Mouse (Mus musculus) MEL (cell line): ENCODE measurements at regions not wholly inside any gene's neighbourhood (a gene's known extent, or its start where the extent isn't known, plus 50 kb on each side); places are given as distances from the start of the nearest gene placed in this dataset.

Experiments used
- DNase-seq: peaks from one replicate; pipeline ENCODE4 v3.0.0; 2011; ENCODE audit warnings: low read depth, low spot score
- H3K27ac ChIP-seq: 2 replicates; pipeline ENCODE4 v1.5.1; 2012; ENCODE audit warnings: low read depth, mild to moderate bottlenecking, control low read depth, low read length, moderate library complexity; ENCODE audit not compliant: control insufficient read depth
- H3K27me3 ChIP-seq, 2 experiments: fragments of 150-350 bp in 1 of 2; sonication (generic) in 1 of 2; 2 replicates each; pipeline ENCODE4 v1.6.1; 2012; ENCODE audit warnings: low read length in 2 of 2, mild to moderate bottlenecking in 2 of 2, improper control_type of control experiment in 1 of 2, moderate library complexity in 1 of 2; ENCODE audit not compliant: insufficient read depth in 2 of 2, control insufficient read depth in 1 of 2
- H3K36me3 ChIP-seq, 2 experiments: 2 replicates each; pipeline ENCODE4 v1.6.1; 2012 to 2014; ENCODE audit warnings: low read length in 2 of 2, improper control_type of control experiment in 1 of 2, inconsistent platforms in 1 of 2, mild to moderate bottlenecking in 1 of 2; ENCODE audit not compliant: insufficient read depth in 2 of 2, control insufficient read depth in 1 of 2
- H3K4me1 ChIP-seq, 2 experiments: fragments of 150-350 bp in 1 of 2; sonication (generic) in 1 of 2; 2 replicates each; pipeline ENCODE4 v1.6.1; 2012; ENCODE audit warnings: low read length in 2 of 2, improper control_type of control experiment in 1 of 2, mild to moderate bottlenecking in 1 of 2; ENCODE audit not compliant: insufficient read depth in 2 of 2, control insufficient read depth in 1 of 2
- H3K4me3 ChIP-seq, 2 experiments: fragments of 150-350 bp in 1 of 2; sonication (generic) in 1 of 2; 2 replicates each; pipeline ENCODE4 v1.5.1; 2012; ENCODE audit warnings: low read depth in 2 of 2, low read length in 2 of 2, mild to moderate bottlenecking in 2 of 2, moderate library complexity in 2 of 2, control low read depth in 1 of 2, improper control_type of control experiment in 1 of 2; ENCODE audit not compliant: control insufficient read depth in 1 of 2, insufficient read depth in 1 of 2
- H3K79me2 ChIP-seq: 2 replicates; pipeline ENCODE4 v1.6.1; 2012; ENCODE audit warnings: mild to moderate bottlenecking, low read length, moderate library complexity; ENCODE audit not compliant: control insufficient read depth, poor library complexity, insufficient read depth
- H3K9ac ChIP-seq: 2 replicates; pipeline ENCODE4 v1.6.1; 2012; ENCODE audit warnings: low read depth, mild to moderate bottlenecking, control low read depth, low read length, moderate library complexity; ENCODE audit not compliant: control insufficient read depth, poor library complexity, severe bottlenecking
- H3K9me3 ChIP-seq: fragments of 150-350 bp; sonication (generic); replicated peaks from 2 replicates; pipeline ENCODE4 v1.6.1; 2012; ENCODE audit warnings: mild to moderate bottlenecking, low read length, improper control_type of control experiment, moderate library complexity; ENCODE audit not compliant: insufficient read depth
- BHLHE40 ChIP-seq: IDR thresholded peaks from 2 replicates; pipeline ENCODE4 v1.6.1; 2012; ENCODE audit warnings: low read depth, mild to moderate bottlenecking, inconsistent platforms, low read length, improper control_type of control experiment, borderline replicate concordance
- CHD1 ChIP-seq: IDR thresholded peaks from 2 replicates; pipeline ENCODE4 v1.6.1; 2012; ENCODE audit warnings: low read depth, mild to moderate bottlenecking, inconsistent platforms, low read length, improper control_type of control experiment
- CHD2 ChIP-seq: IDR thresholded peaks from 2 replicates; pipeline ENCODE4 v1.6.1; 2011; ENCODE audit warnings: low read length, improper control_type of control experiment
- CTCF ChIP-seq, 3 experiments: IDR thresholded peaks in 2 of 3; conservative IDR thresholded peaks in 1 of 3; 2 replicates each; pipeline ENCODE4 v1.5.1; 2011 to 2012; ENCODE audit warnings: low read length in 3 of 3, low read depth in 2 of 3, mild to moderate bottlenecking in 2 of 3, improper control_type of control experiment in 1 of 3, inconsistent platforms in 1 of 3, mixed read lengths in 1 of 3, moderate library complexity in 1 of 3; ENCODE audit not compliant: control insufficient read depth in 1 of 3, insufficient read depth in 1 of 3, poor library complexity in 1 of 3, severe bottlenecking in 1 of 3
- E2F4 ChIP-seq: IDR thresholded peaks from 2 replicates; pipeline ENCODE4 v1.6.1; 2011; ENCODE audit warnings: low read depth, low read length, improper control_type of control experiment, borderline replicate concordance
- GABPA ChIP-seq: IDR thresholded peaks from 2 replicates; pipeline ENCODE4 v1.6.1; 2012; ENCODE audit warnings: low read depth, mild to moderate bottlenecking, inconsistent platforms, low read length, improper control_type of control experiment, moderate library complexity
- GATA1 ChIP-seq: IDR thresholded peaks from 2 replicates; pipeline ENCODE4 v1.6.1; 2011; ENCODE audit warnings: low read depth, low read length, improper control_type of control experiment
- HCFC1 ChIP-seq: IDR thresholded peaks from 2 replicates; pipeline ENCODE4 v1.6.1; 2012; ENCODE audit warnings: low read depth, mild to moderate bottlenecking, inconsistent platforms, low read length, improper control_type of control experiment, moderate library complexity
- JUND ChIP-seq: IDR thresholded peaks from 2 replicates; pipeline ENCODE4 v1.6.1; 2011; ENCODE audit warnings: low read depth, mild to moderate bottlenecking, improper control_type of control experiment, low read length
- KAT2A ChIP-seq: conservative IDR thresholded peaks from 2 replicates; pipeline ENCODE4 v1.6.1; 2012; ENCODE audit warnings: low read depth, low read length, improper control_type of control experiment, inconsistent platforms
- MEF2A ChIP-seq: IDR thresholded peaks from 2 replicates; pipeline ENCODE4 v1.6.1; 2014; ENCODE audit warnings: low read depth, mild to moderate bottlenecking, inconsistent platforms, low read length, improper control_type of control experiment; ENCODE audit not compliant: poor library complexity, insufficient replicate concordance, severe bottlenecking; ENCODE audit errors: extremely low read depth
- MXI1 ChIP-seq: IDR thresholded peaks from 2 replicates; pipeline ENCODE4 v1.6.1; 2011; ENCODE audit warnings: mild to moderate bottlenecking, low read depth, low read length, improper control_type of control experiment
- MYC ChIP-seq: IDR thresholded peaks from 2 replicates; pipeline ENCODE4 v1.6.1; 2011; ENCODE audit warnings: low read depth, mild to moderate bottlenecking, low read length, improper control_type of control experiment, moderate library complexity
- NELFE ChIP-seq: IDR thresholded peaks from 2 replicates; pipeline ENCODE4 v1.6.1; 2011; ENCODE audit warnings: low read depth, low read length, improper control_type of control experiment
- NRF1 ChIP-seq: IDR thresholded peaks from 2 replicates; pipeline ENCODE4 v1.6.1; 2014; ENCODE audit warnings: low read depth, mild to moderate bottlenecking, inconsistent platforms, low read length, improper control_type of control experiment, moderate library complexity; ENCODE audit not compliant: poor library complexity, insufficient read depth, severe bottlenecking
- POLR2A ChIP-seq, 2 experiments: IDR thresholded peaks; 2 replicates each; pipeline ENCODE4 v1.6.1; 2011 to 2012; ENCODE audit warnings: low read length in 2 of 2, mild to moderate bottlenecking in 2 of 2, control low read depth in 1 of 2, improper control_type of control experiment in 1 of 2, low read depth in 1 of 2, moderate library complexity in 1 of 2; ENCODE audit not compliant: control insufficient read depth in 1 of 2, insufficient read depth in 1 of 2, poor library complexity in 1 of 2
- TBP ChIP-seq: IDR thresholded peaks from 2 replicates; pipeline ENCODE4 v1.8.0; 2011; ENCODE audit warnings: low read depth, low read length, improper control_type of control experiment
- UBTF ChIP-seq: IDR thresholded peaks from 2 replicates; pipeline ENCODE4 v1.6.1; 2012; ENCODE audit warnings: low read depth, mild to moderate bottlenecking, inconsistent platforms, low read length, improper control_type of control experiment, moderate library complexity, borderline replicate concordance; ENCODE audit not compliant: insufficient read depth
- USF1 ChIP-seq: IDR thresholded peaks from 2 replicates; pipeline ENCODE4 v1.6.1; 2014; ENCODE audit warnings: low read depth, mild to moderate bottlenecking, inconsistent platforms, low read length, improper control_type of control experiment, moderate library complexity
- ZKSCAN1 ChIP-seq: IDR thresholded peaks from 2 replicates; pipeline ENCODE4 v1.6.1; 2012; ENCODE audit warnings: low read depth, mild to moderate bottlenecking, inconsistent platforms, low read length, improper control_type of control experiment, moderate library complexity

DNA sequence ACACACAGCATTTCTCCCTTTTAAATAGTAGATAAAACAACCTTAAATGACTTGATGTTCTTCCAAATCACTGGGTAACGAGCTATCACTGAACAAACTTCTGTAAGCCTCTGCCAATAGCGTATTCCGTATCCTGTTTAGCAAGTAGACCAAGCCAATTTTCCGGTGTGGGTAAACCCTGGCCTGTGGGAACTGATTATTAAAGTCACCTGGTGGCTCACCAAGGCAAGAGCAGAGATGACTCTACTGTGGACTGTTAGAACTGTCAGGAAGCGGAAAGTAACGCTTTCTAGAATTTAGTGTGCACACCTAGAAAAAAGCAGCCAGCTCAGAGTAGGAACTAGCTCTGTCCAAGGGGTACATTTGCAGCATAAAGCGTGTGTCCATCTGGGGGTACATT, 1176.1 kb downstream of the 4930447A16Rik start:
- Histone ChIP-seq H3K9ac (no peak overlapping the region), H3K4me1 (no peaks in the 10 kb centered on the region), H3K9me3 (no peaks in the 10 kb centered on the region), H3K27ac (no peak overlapping the region), H3K4me3 (no peak overlapping the region), H3K36me3 (no peaks in the 10 kb centered on the region), H3K79me2 (no peaks in the 10 kb centered on the region), H3K27me3 (peaks cover 3 to 5% of the 10 kb centered on the region in 2 experiments; a peak in 3 of 4 replicates)
- no peak for TF ChIP-seq JUND
- no peak for TF ChIP-seq MXI1
- no peak for TF ChIP-seq USF1
- TF ChIP-seq NRF1, result no peak
- no peak for TF ChIP-seq CTCF (IDR thresholded peaks at IDR 0.05 in 2 of 3, conservative IDR thresholded peaks at IDR 0.05 in 1 of 3; ENCODE audit: control insufficient read depth in 1 of 3, insufficient read depth in 1 of 3, low read depth in 2 of 3, low read length in 3 of 3, poor library complexity in 1 of 3, severe bottlenecking in 1 of 3)
- TF ChIP-seq MYC, result no peak
- no peak for TF ChIP-seq HCFC1
- TF ChIP-seq KAT2A, result no peak
- TF ChIP-seq ZKSCAN1, result no peak
- TF ChIP-seq E2F4, result no peak
- TF ChIP-seq BHLHE40, result no peak
- TF ChIP-seq GABPA, result no peak
- no peak for TF ChIP-seq CHD1
- no peak for TF ChIP-seq NELFE
- TF ChIP-seq TBP, result no peak
- no peak for TF ChIP-seq POLR2A (IDR thresholded peaks at IDR 0.05; ENCODE audit: control insufficient read depth in 1 of 2, insufficient read depth in 1 of 2, low read depth in 1 of 2, low read length in 2 of 2, poor library complexity in 1 of 2)
- TF ChIP-seq UBTF, result no peak
- TF ChIP-seq CHD2, result no peak
- DNase-seq, result no peak

DNA sequence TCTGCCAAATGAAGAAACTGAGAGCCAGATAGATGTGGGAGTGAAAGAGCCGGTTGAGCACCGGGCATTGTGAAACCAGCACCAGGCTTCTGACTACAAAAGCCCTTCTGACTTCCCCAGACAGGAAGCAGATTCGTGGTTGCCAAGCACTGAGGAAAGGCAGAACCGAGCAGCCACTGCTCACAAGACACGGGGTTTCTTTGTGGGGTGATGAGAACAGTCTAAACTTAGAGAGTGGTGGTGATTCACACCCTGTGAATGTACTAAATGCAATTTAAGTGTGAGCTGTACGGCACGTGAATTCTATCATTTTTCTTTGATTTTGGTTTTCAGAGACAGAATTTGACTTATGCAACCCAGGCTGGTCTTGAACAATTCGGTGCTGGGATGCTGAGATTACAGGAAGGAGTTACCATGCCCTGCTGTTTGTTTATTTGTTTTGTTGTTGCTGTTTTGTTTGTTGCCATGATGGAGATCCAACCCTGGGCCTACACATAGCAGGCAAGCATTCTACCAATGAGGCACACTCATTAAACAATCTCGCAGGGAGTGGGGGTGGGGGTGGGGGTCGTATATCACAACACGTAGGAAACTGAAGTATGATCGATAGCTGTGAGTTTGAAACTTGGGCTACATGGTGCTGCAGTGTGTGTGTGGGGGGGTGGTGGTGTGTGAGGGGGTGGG, 1177.0 kb downstream of the 4930447A16Rik start:
- H3K79me2 ChIP-seq, result no peaks in the 10 kb centered on the region
- H3K27ac ChIP-seq, result no peak overlapping the region
- no peak for DNase-seq
- H3K36me3 ChIP-seq, result no peaks in the 10 kb centered on the region
- no peaks in the 10 kb centered on the region for H3K4me1 ChIP-seq
- no peak overlapping the region for H3K9ac ChIP-seq
- no peak overlapping the region for H3K4me3 ChIP-seq
- no peak for TF ChIP-seq CTCF (IDR thresholded peaks at IDR 0.05 in 2 of 3, conservative IDR thresholded peaks at IDR 0.05 in 1 of 3; ENCODE audit: control insufficient read depth in 1 of 3, insufficient read depth in 1 of 3, low read depth in 2 of 3, low read length in 3 of 3, poor library complexity in 1 of 3, severe bottlenecking in 1 of 3)
- no peak for TF ChIP-seq JUND
- no peak for TF ChIP-seq MEF2A
- TF ChIP-seq USF1, result no peak
- TF ChIP-seq GATA1, result no peak
- H3K27me3 ChIP-seq, result peaks cover 3 to 5% of the 10 kb centered on the region in 2 experiments; a peak in 3 of 4 replicates
- H3K9me3 ChIP-seq, result no peaks in the 10 kb centered on the region
